In the genomic region with DNA sequence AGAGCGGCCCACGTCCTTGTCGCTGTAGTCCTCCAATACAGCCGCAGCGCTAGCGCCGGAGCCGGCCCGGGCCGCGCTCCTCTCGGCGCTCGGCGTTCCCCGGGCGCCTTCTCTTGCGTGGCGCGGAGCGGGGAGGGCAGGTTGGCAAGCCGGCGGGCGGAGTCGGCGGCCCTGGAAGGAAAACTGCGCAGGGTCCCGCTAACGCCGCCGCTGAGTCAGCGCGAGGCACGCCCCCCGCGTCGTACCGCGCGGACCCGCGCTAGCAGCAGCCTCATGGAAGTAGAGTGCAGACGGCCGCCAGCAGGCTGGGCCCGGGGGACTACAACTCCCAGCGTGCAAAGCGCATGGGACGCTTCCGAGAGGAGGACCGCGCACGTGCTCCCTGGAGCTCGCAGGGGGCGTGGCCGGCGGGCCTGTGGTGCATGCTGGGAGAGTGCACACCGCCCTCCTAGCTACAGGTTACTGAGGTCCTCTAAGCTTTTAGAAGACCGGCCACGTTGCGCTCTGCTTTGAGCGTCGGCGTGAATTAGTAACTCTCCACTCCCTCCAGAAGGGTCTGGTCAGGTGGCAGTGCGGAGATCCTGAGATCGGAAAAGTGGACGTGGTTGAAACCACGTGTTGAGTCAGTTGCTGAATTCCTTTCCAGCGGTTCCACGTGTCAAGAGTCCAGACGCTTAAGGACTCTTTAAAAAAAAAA, we compare ENCODE assay signal across 8 mouse cellular contexts. TPM values are rescaled to one million over a fixed set of nuclear protein-coding genes. Genes with fewer than 3 reads are reported as not detected.
A peak's percentile ranks its signal among the peaks of the same experiment; 100 is the strongest.
DNase-seq lines count a peak whose midpoint lies in the region; ATAC-seq lines count a peak whose summit lies in the region.

A gene (minus strand): TSS at position 147 of the 697 bp plus-strand sequence.

- peak within 1 kb of the TSS; percentile 79 for H3K9ac ChIP-seq in lung, embryonic 16.5 days (ENCODE audit: low read length)

- 0 out of 2 replicates have a peak, but pooled peaks cover 3% of the 10 kb centered on the region for H3K36me3 ChIP-seq in lung, embryonic 16.5 days (ENCODE audit: control insufficient read depth, insufficient read depth, low read length)

- no peaks in the 10 kb centered on the region for H3K9me3 ChIP-seq in lung, embryonic 16.5 days (ENCODE audit: control insufficient read depth, low read length)

- peak within 1 kb of the TSS; percentile 63 for H3K4me3 ChIP-seq in lung, embryonic 16.5 days (ENCODE audit: low read length)

- H3K4me2 ChIP-seq in lung, embryonic 16.5 days (ENCODE audit: low read depth, low read length): peak within 1 kb of the TSS; percentile 59

- ATAC-seq in hematopoietic stem cell, adult 5-6 weeks (replicated peaks in 1 of 2; ENCODE audit: insufficient read depth in 1 of 2, low FRiP score in 2 of 2, low TSS enrichment in 1 of 2, low read depth in 1 of 2, poor library complexity in 2 of 2, severe bottlenecking in 2 of 2): peak; percentile 96 to 98
- ATAC-seq in lung, embryonic 16.5 days (ENCODE audit: low read depth): peak; percentile 100

- peaks cover 11% of the 10 kb centered on the region for H3K4me1 ChIP-seq in lung, embryonic 16.5 days (replicated peaks; ENCODE audit: control insufficient read depth, insufficient read depth, low read length)

- peak; percentile 91 for DNase-seq in MEL-GATA-1-ER (ENCODE audit: extremely low read depth, low read depth)
- peak; percentile 98 for DNase-seq in cerebellum, adult 8-10 months
- peak; percentile 97 for DNase-seq in forelimb bud, embryonic 11.5 days (ENCODE audit: low read depth, low spot score)
- peak; percentile 90 for DNase-seq in layer of hippocampus, adult 9-10 months (ENCODE audit: low spot score)
- peak; percentile 84 for DNase-seq in ovary, postnatal 10 days (ENCODE audit: low spot score)
- DNase-seq in thymus, postnatal 10 days (ENCODE audit: low spot score in 2 of 2): peak; percentile 97

- WGBS in lung, embryonic 16.5 days: under 1% methylated on average over 66 of the region's 70 CpGs

- H3K27ac ChIP-seq in lung, embryonic 16.5 days (ENCODE audit: low read length): peak within 1 kb of the TSS; percentile 89

- no peaks in the 10 kb centered on the region for H3K27me3 ChIP-seq in lung, embryonic 16.5 days (ENCODE audit: control insufficient read depth, insufficient read depth, low read depth, low read length)

RNA-seq across cellular contexts. Expression of the gene that starts here (rescaled TPM):
- total RNA-seq in hematopoietic stem cell, adult 5-6 weeks (2017): 72.7 and 101 TPM in 2 replicates
- polyA plus RNA-seq in lung, embryonic 16.5 days (2015; fragmentation: Nextera tagmentation; extraction: Ambion mirVana): 35.4 and 42.8 TPM in 2 replicates

Comparison
In these comparisons a context has a peak if more than half of its experiments do, and no peak if none do; other contexts are left out.
1. Peak in every context shown above with its lines: DNase-seq, ATAC-seq, H3K4me3 ChIP-seq and H3K27ac ChIP-seq.